Mouse (Mus musculus): Measurements from ENCODE around the gene Hkdc1. TPM values are rescaled to one million over a fixed set of nuclear protein-coding genes. Genes with fewer than 3 reads are reported as not detected.

Hkdc1 gene
- polyA plus RNA-seq, 1 experiment = 0.04 TPM

DNA sequence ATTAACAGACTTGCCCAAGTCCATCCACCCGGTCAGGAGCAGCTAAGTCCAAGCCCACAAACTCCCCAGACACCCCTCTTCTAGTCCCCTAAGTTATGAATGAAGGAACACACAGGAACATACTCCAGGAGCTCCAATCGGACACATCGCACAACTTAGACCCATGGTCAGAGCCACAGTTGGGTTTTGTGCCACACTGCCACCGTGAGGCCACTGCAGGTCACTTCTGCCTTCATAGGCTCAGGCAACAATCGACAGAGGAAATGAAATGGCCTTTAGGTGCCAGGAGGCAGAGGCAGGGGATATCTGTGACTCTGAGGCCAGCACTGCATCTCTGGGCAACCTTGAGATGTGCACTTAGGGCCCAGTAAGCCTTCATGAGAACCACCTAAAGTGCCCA lies 11.3 kb downstream of the Hkdc1 start:
- Histone ChIP-seq H3K79me3 (ENCODE audit: low read depth) (no peaks in the 10 kb centered on the region), H3K36me3 (ENCODE audit: control insufficient read depth, insufficient read depth) (no peaks in the 10 kb centered on the region), H3K4me3 (ENCODE audit: insufficient read depth, poor library complexity, severe bottlenecking) (no peak overlapping the region), H3K27me3 (ENCODE audit: control insufficient read depth, insufficient read depth, insufficient read length) (peaks cover 28% of the 10 kb centered on the region), H3K79me2 (ENCODE audit: control insufficient read depth, insufficient read depth) (no peaks in the 10 kb centered on the region), H3ac (ENCODE audit: control insufficient read depth, insufficient read length, low read depth) (no peak overlapping the region)
- TF ChIP-seq USF1 (IDR thresholded peaks at IDR 0.05; ENCODE audit: low read depth) (no peak), CTCF (IDR thresholded peaks at IDR 0.05; ENCODE audit: control insufficient read depth, insufficient read depth, insufficient read length) (peak; percentile 92)

DNA sequence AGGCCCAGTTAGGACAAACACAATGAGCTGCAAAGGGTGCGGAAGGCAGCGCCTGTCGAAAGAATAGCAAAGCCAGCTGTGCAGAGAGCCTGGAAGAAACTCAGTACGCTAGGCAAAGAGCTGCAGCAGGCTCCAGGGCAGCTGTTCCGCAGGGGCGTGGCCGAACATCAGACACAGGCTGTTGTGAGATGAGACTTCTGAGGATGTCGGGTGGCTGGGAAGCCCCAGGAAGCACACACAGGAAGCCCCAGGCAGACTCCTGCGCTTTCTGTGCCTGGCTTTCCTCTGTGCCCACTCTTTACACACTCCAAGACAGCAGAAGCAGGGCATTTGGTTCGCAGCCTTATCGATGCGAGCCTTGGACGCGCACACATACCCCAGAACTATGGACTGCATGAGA lies 17.4 kb downstream of the Hkdc1 start:
- Histone ChIP-seq H3K79me3 (ENCODE audit: low read depth) (no peaks in the 10 kb centered on the region), H3K4me3 (ENCODE audit: insufficient read depth, poor library complexity, severe bottlenecking) (no peak overlapping the region), H3K79me2 (ENCODE audit: control insufficient read depth, insufficient read depth) (no peaks in the 10 kb centered on the region), H3ac (ENCODE audit: control insufficient read depth, insufficient read length, low read depth) (peak overlapping the region; percentile 5), H3K27me3 (ENCODE audit: control insufficient read depth, insufficient read depth, insufficient read length) (peaks cover 45% of the 10 kb centered on the region), H3K36me3 (ENCODE audit: control insufficient read depth, insufficient read depth) (no peaks in the 10 kb centered on the region)
- TF ChIP-seq CEBPB (IDR thresholded peaks at IDR 0.05; ENCODE audit: low read depth) (no peak), MYOD1 (IDR thresholded peaks at IDR 0.05; ENCODE audit: control insufficient read depth, insufficient read length, low read depth) (peak; percentile 61)

DNA sequence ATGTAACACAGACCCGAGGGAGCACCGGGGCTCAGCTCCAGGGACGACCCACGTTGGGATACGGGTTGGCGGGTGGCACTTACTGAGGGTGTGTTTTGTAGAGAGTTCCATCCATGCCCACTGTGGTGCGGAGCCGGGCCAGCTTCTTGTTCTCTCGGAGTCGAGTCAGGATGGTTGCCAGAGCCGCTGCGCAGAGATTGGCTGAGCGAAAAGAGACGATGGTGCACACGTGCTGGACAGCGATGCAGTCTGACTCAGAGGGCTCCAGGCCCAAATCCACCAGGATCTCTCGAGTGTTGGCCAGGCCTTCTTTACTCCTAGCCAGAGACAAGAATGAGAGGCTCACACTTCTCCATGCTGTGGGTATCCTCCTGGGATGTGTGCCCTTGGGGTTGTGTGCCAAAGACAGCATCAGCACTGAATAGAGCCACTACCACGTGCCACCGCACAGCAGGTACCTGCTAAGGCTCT lies 20.6 kb downstream of the Hkdc1 start:
- peaks cover 26% of the 10 kb centered on the region for H3K27me3 ChIP-seq (ENCODE audit: control insufficient read depth, insufficient read depth, insufficient read length)
- no peak overlapping the region for H3K4me3 ChIP-seq (ENCODE audit: insufficient read depth, poor library complexity, severe bottlenecking)
- H3K36me3 ChIP-seq (ENCODE audit: control insufficient read depth, insufficient read depth) = no peaks in the 10 kb centered on the region
- H3K79me2 ChIP-seq (ENCODE audit: control insufficient read depth, insufficient read depth) = no peaks in the 10 kb centered on the region
- no peak overlapping the region for H3ac ChIP-seq (ENCODE audit: control insufficient read depth, insufficient read length, low read depth)
- H3K79me3 ChIP-seq (ENCODE audit: low read depth) = no peaks in the 10 kb centered on the region
- no peak for TF ChIP-seq FOSL1 (IDR thresholded peaks at IDR 0.05; ENCODE audit: insufficient read depth, low read length, poor library complexity, severe bottlenecking)
- no peak for TF ChIP-seq MAX (IDR thresholded peaks at IDR 0.05)
- TF ChIP-seq USF1 (IDR thresholded peaks at IDR 0.05; ENCODE audit: low read depth) = no peak
- TF ChIP-seq CTCF (IDR thresholded peaks at IDR 0.05; ENCODE audit: control insufficient read depth, insufficient read depth, insufficient read length) = no peak
- no peak for TF ChIP-seq MYOD1 (IDR thresholded peaks at IDR 0.05; ENCODE audit: control insufficient read depth, insufficient read length, low read depth)
- TF ChIP-seq MYOG (IDR thresholded peaks at IDR 0.05; ENCODE audit: control insufficient read depth, extremely low read depth, insufficient read length) = no peak
- no peak for TF ChIP-seq CEBPB (IDR thresholded peaks at IDR 0.05; ENCODE audit: low read depth)

DNA sequence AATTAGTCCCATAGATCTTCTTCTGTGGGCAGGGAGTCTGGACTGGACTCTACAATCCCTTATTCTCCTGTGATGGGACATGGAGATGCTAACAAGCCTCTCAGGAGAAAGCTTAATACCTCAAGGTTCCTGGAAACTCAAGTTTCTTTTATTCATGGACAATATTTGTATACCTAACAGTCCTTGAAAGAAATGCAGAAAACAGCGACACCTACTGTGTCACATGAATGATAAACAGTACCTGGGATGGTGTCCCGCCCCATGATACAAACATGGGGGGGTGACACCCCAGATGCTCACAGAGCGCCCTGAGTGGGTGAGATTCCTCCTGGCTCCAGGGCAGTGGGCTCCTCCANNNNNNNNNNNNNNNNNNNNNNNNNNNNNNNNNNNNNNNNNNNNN lies 39.3 kb downstream of the Hkdc1 start:
- H3K27me3 ChIP-seq (ENCODE audit: control insufficient read depth, insufficient read depth, insufficient read length) = peaks cover 19% of the 10 kb centered on the region
- no peaks in the 10 kb centered on the region for H3K79me2 ChIP-seq (ENCODE audit: control insufficient read depth, insufficient read depth)
- H3K79me3 ChIP-seq (ENCODE audit: low read depth) = no peaks in the 10 kb centered on the region
- TF ChIP-seq CTCF (IDR thresholded peaks at IDR 0.05; ENCODE audit: control insufficient read depth, insufficient read depth, insufficient read length) (no peak), USF1 (IDR thresholded peaks at IDR 0.05; ENCODE audit: low read depth) (no peak), FOSL1 (IDR thresholded peaks at IDR 0.05; ENCODE audit: insufficient read depth, low read length, poor library complexity, severe bottlenecking) (no peak), MYOD1 (IDR thresholded peaks at IDR 0.05; ENCODE audit: control insufficient read depth, insufficient read length, low read depth) (no peak), MAX (IDR thresholded peaks at IDR 0.05) (no peak), CEBPB (IDR thresholded peaks at IDR 0.05; ENCODE audit: low read depth) (no peak), MYOG (IDR thresholded peaks at IDR 0.05; ENCODE audit: control insufficient read depth, extremely low read depth, insufficient read length) (no peak)
- no peak overlapping the region for H3K4me3 ChIP-seq (ENCODE audit: insufficient read depth, poor library complexity, severe bottlenecking)
- H3K36me3 ChIP-seq (ENCODE audit: control insufficient read depth, insufficient read depth) = no peaks in the 10 kb centered on the region
- H3ac ChIP-seq (ENCODE audit: control insufficient read depth, insufficient read length, low read depth) = no peak overlapping the region

DNA sequence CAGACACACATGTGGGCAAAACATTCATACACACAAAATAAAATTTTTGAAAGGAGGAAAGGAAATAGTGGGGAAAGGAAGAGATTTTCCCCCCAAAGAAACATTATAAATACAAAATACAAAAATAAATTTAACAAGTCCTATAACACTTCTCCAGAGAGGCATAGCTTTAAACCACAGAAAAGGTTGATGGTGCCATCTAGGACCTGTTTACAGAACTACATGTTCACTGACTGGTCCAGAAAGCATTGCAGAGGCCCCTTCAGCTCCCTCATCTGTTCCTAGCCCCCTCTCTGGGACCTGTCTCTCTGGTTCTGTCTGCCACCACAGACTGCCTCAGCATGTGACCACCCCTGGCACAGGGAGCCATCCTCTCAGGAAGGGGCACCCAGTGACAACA lies 41.4 kb downstream of the Hkdc1 start:
- H3K27me3 ChIP-seq (ENCODE audit: control insufficient read depth, insufficient read depth, insufficient read length) = peaks cover 19% of the 10 kb centered on the region
- no peak overlapping the region for H3ac ChIP-seq (ENCODE audit: control insufficient read depth, insufficient read length, low read depth)
- no peaks in the 10 kb centered on the region for H3K79me3 ChIP-seq (ENCODE audit: low read depth)
- no peak overlapping the region for H3K4me3 ChIP-seq (ENCODE audit: insufficient read depth, poor library complexity, severe bottlenecking)
- no peaks in the 10 kb centered on the region for H3K79me2 ChIP-seq (ENCODE audit: control insufficient read depth, insufficient read depth)
- no peaks in the 10 kb centered on the region for H3K36me3 ChIP-seq (ENCODE audit: control insufficient read depth, insufficient read depth)
- no peak for TF ChIP-seq MYOD1 (IDR thresholded peaks at IDR 0.05; ENCODE audit: control insufficient read depth, insufficient read length, low read depth)
- no peak for TF ChIP-seq MAX (IDR thresholded peaks at IDR 0.05)
- TF ChIP-seq CEBPB (IDR thresholded peaks at IDR 0.05; ENCODE audit: low read depth) = no peak
- TF ChIP-seq MYOG (IDR thresholded peaks at IDR 0.05; ENCODE audit: control insufficient read depth, extremely low read depth, insufficient read length) = no peak
- TF ChIP-seq USF1 (IDR thresholded peaks at IDR 0.05; ENCODE audit: low read depth) = no peak
- no peak for TF ChIP-seq FOSL1 (IDR thresholded peaks at IDR 0.05; ENCODE audit: insufficient read depth, low read length, poor library complexity, severe bottlenecking)
- TF ChIP-seq CTCF (IDR thresholded peaks at IDR 0.05; ENCODE audit: control insufficient read depth, insufficient read depth, insufficient read length) = no peak

DNA sequence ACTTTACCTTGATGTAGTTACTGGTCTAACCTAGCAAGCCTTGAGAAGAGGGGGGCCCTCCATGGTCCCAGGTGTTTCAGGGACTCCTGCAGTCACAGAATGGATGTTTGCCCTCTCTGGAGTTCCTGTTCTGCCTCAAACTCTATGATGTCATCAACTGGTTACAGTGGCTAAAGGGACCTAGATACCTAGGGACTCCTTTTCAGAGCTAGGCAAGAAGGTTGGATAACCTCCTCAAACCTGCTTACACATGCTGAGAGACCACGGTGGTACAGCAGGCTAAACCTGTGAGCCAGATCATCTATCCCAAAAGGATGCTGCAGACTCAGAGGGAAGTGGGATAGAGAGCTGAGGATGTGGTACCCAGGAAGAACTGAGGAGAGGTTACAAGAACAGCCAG lies 42.5 kb downstream of the Hkdc1 start, which contains the start of gene Hk1:
Gene Hk1 (minus strand): TSS at position 101 of the 400 bp plus-strand sequence.
- TF ChIP-seq USF1 (IDR thresholded peaks at IDR 0.05; ENCODE audit: low read depth) (no peak), CTCF (IDR thresholded peaks at IDR 0.05; ENCODE audit: control insufficient read depth, insufficient read depth, insufficient read length) (no peak), MYOG (IDR thresholded peaks at IDR 0.05; ENCODE audit: control insufficient read depth, extremely low read depth, insufficient read length) (no peak), MAX (IDR thresholded peaks at IDR 0.05) (no peak), MYOD1 (IDR thresholded peaks at IDR 0.05; ENCODE audit: control insufficient read depth, insufficient read length, low read depth) (no peak), CEBPB (IDR thresholded peaks at IDR 0.05; ENCODE audit: low read depth) (no peak), FOSL1 (IDR thresholded peaks at IDR 0.05; ENCODE audit: insufficient read depth, low read length, poor library complexity, severe bottlenecking) (no peak)
- H3K4me3 ChIP-seq (ENCODE audit: insufficient read depth, poor library complexity, severe bottlenecking) = no peak within 1 kb of the TSS
- no peak within 1 kb of the TSS for H3ac ChIP-seq (ENCODE audit: control insufficient read depth, insufficient read length, low read depth)
- H3K36me3 ChIP-seq (ENCODE audit: control insufficient read depth, insufficient read depth) = no peaks in the 10 kb centered on the region
- no peaks in the 10 kb centered on the region for H3K79me2 ChIP-seq (ENCODE audit: control insufficient read depth, insufficient read depth)
- H3K79me3 ChIP-seq (ENCODE audit: low read depth) = no peaks in the 10 kb centered on the region
- peaks cover 22% of the 10 kb centered on the region for H3K27me3 ChIP-seq (ENCODE audit: control insufficient read depth, insufficient read depth, insufficient read length)
